Mouse (Mus musculus) embryo, embryonic 10 days (tissue): ENCODE measurements at regions not wholly inside any gene's neighbourhood (a gene's known extent, or its start where the extent isn't known, plus 50 kb on each side); places are given as distances from the start of the nearest gene placed in this dataset.

Source experiments
- DNase-seq: peaks from one replicate; pipeline ENCODE4 v3.0.0-alpha.2; 2015; ENCODE audit warnings: low spot score

DNA sequence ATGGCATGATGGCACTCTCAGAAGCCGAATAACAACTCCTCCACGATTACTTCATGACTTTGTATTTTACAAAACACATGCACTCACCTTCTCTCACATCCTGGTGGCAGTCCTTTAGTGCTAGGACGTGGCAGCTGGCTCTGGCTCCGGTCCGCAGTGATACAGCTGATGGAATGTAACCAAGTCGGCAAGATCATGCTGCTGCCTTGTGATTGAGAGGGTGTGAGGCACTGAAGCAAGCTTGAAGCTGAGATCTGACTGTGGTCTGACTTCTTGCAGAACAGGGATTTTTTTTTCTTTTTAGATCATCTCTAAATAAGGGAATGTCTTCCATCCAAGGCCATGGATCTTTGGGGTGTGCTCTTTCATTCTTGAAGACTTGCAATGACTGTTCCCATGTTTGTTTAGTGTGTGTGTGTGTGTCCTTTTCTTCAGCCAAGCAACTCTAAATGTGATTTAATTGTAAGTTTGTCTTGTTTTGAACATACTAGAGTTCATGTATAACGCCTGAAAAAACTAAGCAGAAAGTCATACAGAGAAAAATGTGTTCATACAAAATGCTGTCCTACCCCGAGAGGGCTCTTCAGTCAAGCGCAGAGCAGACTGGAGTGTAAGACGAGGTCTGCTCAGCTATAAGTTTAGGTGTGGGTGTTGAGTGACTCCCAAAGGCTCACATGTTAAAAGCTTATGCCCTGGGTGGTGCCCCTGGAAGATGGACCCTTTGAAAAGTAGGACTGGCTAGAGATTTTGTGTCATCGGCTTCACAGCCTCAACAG is 116.1 kb upstream of the Ankrd55 start:
- DNase-seq = no peak

DNA sequence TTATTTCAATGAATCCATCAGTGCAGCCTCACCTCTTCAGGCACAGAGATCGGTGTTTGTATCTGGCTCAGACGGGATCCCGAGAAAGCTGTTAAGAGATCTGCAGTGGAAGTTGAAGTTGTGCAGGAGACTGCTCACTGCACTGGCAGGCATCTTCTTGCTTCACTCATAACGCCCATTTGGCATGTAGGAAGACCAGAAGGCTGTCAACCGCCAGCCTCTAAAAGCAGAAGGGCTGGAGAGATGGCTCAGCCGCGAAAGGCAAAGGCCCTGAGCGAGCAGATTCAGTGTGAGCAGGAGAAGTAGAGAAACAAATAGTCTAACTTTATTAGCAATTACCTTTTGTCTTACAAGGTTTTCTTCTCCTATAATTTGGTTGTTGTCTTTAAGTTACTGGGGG is 114.3 kb upstream of the Ankrd55 start:
- DNase-seq = no peak

DNA sequence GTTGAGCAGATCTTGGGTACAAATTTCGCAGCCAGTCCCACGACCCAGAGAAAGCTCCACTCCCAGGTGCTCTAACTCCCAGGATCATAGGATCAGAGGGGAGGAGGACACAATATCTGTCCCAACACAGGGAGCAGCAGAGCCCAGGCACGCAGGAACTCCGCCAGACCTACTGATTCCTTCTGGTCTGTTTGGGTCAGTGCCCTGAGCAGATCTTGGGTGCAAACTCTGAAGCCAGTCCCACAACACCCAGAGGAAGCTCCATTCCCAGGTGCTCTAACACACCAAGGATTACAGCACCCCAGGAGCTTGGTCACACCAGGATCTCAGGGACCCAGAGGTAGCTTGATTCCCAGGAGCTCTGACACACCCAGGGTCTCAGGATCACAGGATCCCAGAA is 110.2 kb upstream of the Ankrd55 start:
- DNase-seq = no peak

DNA sequence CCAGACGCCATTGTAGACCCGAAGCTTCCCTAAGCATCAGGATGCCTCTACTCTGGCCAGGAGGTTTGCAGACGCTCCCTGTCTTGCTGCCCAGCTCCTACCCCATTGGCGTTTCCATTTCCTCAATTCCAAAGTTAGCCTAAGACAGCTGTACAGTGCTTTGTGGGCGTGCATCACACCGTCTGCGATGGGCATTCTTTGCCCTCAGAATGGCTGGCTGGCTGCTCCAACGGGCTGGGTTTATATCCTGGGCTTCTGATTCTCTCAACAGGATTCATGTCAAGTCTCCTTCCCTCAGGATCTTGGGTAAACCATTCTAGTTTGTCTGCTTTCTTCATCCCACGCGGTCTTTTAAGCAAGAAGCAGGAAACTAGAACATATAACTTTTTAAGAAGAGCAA is 104.3 kb upstream of the Ankrd55 start:
- no peak for DNase-seq

DNA sequence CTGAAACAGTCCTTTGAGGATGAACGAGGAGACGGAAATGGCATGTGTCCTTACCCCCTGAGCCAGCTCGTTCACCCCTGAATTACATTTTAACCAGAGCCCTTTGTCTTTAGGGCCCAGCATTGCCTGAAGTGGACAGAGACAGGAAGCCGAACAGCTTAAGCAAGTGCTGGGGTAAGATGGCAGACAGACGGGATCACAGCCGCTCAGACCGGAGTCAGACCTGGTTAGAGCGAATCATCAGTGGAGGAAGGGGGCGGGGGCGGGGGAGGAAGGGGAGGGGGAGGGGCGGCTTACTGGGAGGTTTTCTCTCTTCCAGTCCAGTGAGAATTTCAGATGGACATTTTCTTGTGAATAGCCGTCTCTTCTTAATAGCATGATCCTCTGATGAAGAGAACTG is 103.1 kb upstream of the Ankrd55 start:
- peak; percentile 36 for DNase-seq

DNA sequence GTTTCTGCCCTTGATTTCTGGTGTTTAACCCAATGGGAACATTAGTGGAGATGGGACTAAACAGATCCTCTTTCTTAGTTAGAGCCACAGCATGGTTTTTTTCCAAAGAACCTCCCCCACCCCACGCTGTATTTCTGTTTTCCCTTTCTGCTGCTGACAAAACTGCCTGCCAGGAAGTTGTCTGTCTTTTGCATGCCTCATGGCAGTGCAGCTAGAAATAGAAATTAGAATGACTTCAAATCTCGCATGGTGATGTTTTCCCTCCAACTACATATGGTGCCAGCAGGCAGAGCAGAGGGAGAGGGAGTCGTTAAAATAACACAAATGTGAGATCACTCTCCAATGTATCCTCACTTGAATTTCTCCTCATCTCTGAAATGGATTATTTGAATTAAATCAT is 101.0 kb upstream of the Ankrd55 start:
- DNase-seq = no peak

DNA sequence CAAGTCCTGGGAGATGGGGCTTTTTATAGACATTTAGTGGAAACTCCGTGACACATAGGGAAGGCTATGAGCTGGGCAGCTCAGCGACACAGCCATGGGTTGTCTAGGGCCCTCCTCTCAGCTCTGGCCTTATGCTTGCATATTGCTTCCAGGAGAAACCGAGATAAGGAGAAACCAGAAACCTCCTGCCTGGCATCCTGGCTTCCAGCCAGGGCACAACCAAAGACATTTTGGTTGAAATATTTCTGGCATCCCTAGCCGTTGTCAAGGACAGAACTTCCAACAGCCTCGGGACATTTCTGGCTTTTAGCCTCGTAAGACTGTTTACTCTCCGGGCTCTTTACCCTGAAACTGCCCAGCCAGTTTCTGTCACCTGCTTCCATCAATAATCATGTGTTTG is 99.9 kb upstream of the Ankrd55 start:
- DNase-seq = no peak

DNA sequence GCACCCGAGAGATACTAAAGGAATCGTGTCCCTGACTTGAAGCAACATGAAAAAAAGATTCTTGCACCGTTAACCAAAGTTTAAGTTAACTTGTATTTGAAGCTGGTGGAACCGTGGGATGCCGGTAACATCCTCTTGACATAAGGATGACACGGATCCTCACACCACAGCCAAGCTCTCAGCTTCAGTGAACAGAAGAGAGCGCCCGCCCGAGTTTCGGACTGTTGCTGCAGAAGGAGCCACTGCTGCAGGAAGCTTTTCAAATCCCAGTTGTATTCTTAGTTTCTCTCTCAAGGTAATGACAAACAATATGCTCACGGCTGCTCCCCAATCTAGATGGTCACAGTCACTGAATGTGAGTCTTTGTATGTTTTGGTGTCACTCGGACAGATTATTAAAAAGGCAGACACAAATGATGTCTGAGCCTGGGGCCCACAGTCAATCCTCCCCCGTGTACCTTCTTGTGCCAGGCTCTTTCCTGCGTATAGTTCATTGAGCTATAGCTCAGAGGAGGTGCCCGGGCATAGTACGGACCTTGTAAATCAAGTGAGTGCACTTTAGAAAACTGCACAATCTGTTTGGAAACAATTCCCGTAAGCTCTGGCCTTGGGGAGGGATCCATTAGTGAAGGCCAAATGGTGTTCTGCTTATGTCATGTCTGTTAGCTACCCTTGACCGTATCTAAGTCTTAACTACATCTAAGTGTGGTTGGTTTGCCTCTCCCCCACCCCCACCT is 99.3 kb upstream of the Ankrd55 start:
- DNase-seq = no peak

DNA sequence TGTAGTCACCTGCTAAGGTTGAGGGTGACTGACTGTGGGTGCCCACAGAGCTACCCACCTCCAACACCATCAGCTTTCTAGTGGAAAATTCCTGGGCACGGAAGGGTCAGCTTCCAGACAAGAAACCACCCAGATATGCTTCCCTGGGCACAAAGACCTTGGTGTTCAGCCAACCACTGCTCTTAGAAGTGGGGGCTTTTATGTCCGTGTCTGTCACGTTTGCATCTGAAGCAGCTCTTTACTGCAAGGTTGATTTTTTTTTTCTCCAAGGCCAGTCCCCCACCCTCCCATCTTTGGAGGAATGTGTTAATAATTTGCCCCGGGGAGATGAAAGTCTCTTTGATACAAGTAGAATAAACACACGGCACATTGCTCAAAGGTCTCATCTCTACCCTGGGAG is 98.6 kb upstream of the Ankrd55 start:
- no peak for DNase-seq

DNA sequence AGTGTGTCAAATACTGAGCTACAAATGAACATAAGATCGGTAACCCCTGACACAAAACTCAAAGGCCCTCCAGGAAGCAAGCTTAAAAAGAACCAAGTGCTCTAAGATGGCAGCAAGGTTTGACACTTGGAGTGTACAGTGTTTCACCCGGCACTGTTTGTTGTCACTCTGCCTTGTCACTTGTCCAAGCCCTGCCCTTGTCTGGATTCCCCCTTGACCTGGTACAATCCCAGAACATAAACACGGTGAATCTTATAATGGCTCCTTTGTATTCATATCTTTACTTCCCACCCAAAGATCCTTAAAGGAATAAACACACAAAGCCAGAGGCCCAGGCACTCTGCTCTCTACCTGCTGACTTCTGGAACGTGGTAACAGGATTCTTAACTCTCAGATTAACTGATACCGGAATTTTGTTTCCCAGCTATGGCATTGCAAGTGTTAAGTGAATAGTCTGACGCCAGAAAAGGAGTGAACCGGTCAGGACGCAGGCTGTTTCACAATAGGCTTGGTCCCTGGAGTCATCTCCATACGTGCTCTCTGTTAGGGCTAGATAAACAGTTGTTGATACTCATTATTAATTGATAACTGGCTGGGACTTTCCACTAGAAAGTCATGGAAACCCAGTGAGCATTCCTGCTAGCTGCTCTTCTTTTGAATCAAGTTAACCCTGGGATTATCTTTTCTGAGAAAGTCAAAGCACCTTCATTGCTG is 95.9 kb upstream of the Ankrd55 start:
- DNase-seq = no peak

DNA sequence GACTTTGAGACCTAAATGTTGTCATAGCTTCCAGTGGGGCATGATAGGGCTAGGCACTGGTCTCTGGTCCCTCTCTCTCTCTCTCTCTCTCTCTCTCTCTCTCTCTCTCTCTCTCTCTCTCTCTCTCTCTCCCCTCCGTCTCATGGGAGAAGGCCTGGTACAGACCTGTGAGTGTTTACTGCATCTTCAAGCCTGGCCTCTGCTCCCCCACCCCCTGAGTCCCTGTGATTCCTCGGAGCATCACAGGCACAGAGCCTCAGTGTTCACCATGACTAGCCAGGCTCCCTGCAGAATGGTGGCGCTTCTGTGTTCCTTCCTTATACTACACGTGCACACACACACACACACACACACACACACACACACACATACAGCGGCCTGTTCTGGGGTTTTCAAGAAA is 94.6 kb upstream of the Ankrd55 start:
- no peak for DNase-seq

DNA sequence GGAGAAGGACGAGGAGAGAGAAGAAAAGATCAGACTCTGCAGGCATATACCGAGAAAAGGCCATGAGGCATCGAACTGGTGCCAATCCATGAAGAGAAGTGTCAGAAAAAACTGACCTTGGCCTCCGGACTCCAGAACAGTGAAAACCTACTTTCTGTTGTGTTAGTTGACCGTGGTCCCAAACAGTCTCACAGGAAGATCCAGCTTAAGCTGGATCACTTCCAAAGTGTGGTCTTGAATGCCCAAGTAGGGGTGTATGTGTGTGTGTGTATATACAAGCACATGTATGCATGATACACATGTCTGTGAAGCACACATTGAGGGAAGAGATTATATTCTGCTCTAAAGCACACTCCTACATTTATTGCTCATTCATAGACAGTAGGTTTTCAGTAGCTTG is 93.3 kb upstream of the Ankrd55 start:
- DNase-seq = no peak

DNA sequence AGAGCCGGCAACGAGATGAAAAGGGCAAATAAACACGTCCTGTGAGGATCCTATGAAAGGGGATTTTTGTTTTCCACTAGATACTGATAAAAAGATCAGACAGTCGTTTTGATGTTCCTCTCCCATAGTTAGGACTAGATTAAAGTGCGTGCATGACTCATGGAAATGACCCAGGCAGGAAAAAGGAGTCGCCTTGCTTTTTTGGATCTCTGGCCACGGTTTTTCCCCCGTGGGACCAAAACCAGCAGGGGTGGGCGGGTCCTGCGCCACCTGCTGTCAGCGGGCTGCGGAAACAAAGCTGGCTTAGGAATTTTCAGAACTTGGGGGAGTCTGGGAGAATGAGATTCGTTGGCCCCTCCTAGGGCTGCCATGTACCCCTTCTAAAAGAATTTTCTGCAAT is 91.5 kb upstream of the Ankrd55 start:
- peak; percentile 49 for DNase-seq

DNA sequence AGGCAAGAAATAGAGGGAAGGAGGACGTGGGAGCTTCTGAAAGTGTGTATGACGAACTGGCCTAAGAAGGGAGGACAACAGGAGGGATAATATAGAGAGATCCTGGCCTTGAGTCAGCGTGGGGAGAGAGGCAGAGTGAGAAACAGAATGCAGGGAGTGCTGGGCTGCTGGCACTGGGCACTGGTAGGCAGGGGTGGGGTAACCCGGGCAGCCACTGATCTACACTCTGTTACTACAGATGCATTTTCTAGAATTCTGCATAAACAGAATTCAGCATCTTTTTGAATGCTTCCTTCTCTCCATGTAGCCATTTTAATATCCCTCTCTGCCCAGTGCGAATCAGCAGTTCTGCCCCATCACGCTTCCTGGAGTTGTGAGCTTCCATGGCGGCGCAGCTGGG is 84.5 kb upstream of the Ankrd55 start:
- DNase-seq = no peak

DNA sequence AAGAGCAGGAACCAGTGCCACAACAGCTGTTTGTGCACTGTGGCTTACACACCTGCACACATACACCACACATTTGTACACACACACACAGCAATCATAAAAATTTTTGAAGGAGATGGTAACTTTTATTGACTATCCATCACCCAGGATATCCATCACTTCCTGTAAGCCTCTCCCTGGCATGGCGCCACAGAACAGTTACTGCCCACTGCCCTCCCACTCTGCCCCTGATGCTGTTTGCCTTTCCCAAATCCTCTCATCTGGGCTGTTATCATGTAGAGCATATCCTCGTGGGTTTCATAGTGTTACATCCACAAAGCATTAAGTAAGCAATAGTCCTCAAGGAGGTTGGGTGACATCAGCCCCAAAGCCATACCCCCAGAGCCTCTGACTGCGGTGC is 84.0 kb upstream of the Ankrd55 start:
- no peak for DNase-seq

DNA sequence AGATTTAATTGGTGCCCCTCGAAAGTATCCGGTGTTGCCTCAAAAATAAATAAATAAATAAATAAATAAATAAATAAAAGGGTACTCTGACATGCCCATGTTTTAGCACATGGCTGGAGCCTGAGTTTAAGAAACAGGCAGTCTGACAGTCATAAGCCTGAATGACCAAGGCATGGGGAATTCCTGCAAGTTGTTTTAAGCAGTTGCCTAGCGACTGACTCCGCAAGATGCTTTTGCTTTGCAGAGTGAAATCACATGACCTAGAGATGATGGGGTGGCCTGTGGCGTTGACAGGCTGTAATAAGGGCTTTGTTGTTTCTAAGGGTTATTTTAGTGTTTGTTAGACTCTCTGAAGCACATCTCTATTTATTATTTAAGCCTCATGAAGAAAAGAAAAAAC is 83.4 kb upstream of the Ankrd55 start:
- DNase-seq = peak; percentile 41

DNA sequence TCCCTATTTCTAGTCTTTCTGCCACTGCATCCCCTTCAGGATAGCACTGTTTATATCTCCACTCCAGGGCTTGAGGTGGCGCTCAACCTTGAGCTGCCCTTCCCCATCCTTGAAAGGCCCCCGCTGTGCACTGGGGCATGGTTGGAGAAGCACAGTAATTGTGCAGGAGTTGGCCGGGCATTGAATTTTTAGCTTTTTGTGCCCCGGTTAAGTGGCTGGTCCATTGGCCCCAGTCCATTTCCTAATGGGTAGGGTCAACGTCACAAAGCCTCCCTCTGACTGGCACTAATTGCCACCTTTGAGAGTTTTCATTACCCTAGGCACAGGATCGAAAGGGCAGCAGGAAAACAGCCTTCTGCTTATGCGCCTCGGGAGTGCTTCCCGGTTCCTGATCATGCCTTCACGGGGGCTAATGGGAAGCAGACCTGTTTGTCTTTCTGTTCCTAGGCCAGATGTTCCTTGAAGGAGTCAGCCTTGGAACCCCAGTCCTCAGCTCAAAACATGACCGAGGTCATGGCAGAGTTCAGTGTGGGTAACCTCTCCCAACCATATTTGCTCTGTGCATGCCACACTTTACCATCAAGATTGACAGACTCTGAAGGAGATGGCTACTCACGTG is 80.5 kb upstream of the Ankrd55 start:
- peak; percentile 44 for DNase-seq

DNA sequence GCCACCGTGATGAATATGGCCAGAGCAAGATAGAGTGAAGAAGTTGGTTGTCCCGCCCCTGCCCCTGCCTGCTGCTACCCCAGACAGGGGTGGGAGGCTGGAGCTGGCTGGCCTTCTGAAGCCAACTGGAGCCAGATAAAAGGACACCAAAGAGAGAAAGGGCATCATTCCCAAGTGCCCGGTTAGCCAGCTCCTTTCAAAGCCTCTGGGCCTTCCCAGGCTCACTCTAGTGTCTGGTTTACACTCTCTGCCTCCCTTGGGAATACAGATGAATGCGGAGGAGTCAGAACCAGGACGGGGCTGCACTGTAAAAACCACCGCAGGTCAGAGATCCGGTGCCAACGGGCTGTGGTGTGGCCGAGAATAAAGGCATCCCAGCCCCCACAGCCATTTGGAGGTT is 76.4 kb upstream of the Ankrd55 start:
- no peak for DNase-seq

DNA sequence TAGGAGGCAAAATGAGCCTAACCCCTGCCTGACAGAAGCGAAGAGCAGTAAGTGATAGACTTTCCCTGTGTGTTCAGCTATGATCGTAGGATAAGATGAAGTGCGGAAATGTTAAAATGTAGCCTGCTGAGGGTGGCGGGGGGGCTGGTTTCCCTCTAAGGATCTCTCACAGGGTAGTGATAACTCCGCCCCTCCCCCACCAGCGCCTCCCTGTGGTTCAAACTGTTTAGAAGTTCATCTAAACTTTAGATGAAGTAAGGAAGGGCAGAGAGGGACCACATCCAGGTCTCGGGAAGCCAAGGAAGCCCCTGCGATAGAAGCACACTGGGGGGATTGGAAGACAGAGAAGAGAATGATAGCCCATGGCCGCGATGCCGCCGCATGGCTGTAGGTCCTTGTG is 75.9 kb upstream of the Ankrd55 start:
- no peak for DNase-seq

DNA sequence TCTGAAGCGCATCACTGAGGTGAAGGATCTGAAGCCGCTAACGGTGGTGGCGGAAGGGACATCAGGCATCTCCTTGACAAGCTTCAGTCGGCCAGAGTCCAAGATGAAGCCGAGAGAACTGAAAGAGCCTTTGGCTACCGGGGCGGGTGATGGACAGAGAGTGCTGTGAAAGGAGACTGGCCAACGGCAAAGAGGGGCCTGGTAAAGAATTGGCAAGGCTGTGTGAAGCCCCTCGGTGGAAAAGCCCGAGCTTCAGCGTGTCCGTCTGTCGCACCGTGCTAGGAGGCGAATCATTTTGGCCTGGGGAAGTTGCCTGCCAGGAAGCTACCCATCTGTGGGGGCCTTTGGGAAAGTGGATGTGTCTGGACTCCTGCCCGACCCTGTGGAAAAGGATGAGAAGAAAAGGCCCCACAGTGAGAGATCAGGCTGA is 74.6 kb upstream of the Ankrd55 start:
- DNase-seq = no peak

DNA sequence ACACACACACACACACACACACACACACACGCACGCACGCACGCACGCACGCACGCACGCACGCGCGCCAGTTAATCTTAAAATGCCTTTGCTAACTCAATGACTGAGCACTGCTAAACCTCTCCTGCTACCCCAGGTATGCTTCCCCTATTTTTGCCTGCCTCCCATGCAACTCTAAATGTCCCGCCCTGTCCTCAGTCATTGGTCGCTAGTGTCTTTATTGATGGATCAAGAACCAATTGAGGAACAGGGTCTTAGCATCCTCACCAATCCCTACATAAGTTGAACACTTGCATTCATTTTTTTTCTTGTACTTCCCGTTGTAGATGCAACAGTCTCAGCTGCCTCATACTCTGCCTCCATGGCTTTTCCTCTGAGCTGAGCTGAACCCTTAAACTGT is 72.2 kb upstream of the Ankrd55 start:
- no peak for DNase-seq

DNA sequence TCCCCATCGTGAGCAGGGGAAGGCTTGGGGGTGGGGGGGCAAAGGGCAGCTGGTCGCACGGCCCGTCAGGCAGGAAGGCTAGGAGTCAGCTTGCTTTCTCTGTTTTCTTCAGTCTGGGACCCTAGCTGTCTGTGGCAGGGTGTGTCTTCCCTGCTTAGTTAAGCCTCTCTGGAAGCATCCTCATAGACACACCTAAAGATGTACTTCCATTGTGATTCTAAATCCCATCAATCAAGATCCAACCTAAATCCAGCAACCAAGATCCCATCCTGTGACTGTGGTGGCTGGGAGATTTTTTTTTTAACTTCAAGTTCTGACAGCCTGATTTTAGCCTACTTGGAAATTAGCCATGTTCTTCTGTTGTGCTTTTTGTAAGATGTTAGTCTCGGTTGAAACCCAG is 69.9 kb upstream of the Ankrd55 start:
- DNase-seq = no peak

DNA sequence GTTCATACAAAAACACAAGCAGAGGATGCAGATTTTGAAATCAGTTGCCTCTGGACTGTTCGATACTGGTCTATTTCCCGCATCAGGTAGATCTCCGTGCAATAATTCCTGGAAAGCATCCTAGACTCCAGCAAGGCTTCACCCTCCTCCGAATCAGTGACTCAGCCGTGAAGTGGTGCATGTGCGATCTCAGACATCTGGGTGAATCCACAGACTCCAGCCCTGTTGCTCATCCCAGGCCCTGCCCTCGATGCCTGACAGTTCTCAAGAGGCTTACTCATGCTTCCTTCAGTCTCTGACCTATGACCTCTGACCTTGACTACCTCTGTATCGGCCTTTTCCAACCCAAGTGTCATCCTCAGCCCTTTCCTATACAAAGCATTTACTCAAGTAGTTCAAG is 68.1 kb upstream of the Ankrd55 start:
- no peak for DNase-seq
